Mouse (Mus musculus): Measurements from ENCODE around the gene Ltbp1. TPM values are rescaled to one million over a fixed set of nuclear protein-coding genes. Genes with fewer than 3 reads are reported as not detected.

Gene Ltbp1
- polyA plus RNA-seq, 1 experiment: 20.3 TPM

GRCm38 (mm10) chr17:75013211-75013610, 7.8 kb downstream of the Ltbp1 start:
- H3K4me1 ChIP-seq (ENCODE audit: control insufficient read depth, insufficient read depth, low read length): no peaks in the 10 kb centered on the region
- TF ChIP-seq CTCF (IDR thresholded peaks at IDR 0.05; ENCODE audit: control insufficient read depth, insufficient read depth, low read length): no peak
- no peak for TF ChIP-seq POLR2A (IDR thresholded peaks at IDR 0.05; ENCODE audit: borderline replicate concordance, control insufficient read depth, low read depth, low read length)

GRCm38 (mm10) chr17:75013868-75014267, 8.5 kb downstream of the Ltbp1 start:
- H3K27ac ChIP-seq (ENCODE audit: control insufficient read depth, insufficient read depth, low read depth, low read length, poor library complexity): no peak overlapping the region

More at GRCm38 (mm10) chr17:75013211-75013610, 7.8 kb downstream of the Ltbp1 start:
- 71% methylated on average over 4 of the region's 4 CpGs for WGBS
- Histone ChIP-seq H3K4me3 (replicated peaks; ENCODE audit: control insufficient read depth, low read depth, low read length) (no peak overlapping the region), H3K27ac (ENCODE audit: control insufficient read depth, insufficient read depth, low read depth, low read length, poor library complexity) (no peak overlapping the region)

GRCm38 (mm10) chr17:75014601-75015356, 9.4 kb downstream of the Ltbp1 start:
- WGBS: 79% methylated on average over 24 of the region's 24 CpGs
- TF ChIP-seq POLR2A (IDR thresholded peaks at IDR 0.05; ENCODE audit: borderline replicate concordance, control insufficient read depth, low read depth, low read length) (no peak), CTCF (IDR thresholded peaks at IDR 0.05; ENCODE audit: control insufficient read depth, insufficient read depth, low read length) (no peak)
- H3K4me1 ChIP-seq (ENCODE audit: control insufficient read depth, insufficient read depth, low read length): no peaks in the 10 kb centered on the region
- H3K27ac ChIP-seq (ENCODE audit: control insufficient read depth, insufficient read depth, low read depth, low read length, poor library complexity): no peak overlapping the region
- H3K4me3 ChIP-seq (replicated peaks; ENCODE audit: control insufficient read depth, low read depth, low read length): no peak overlapping the region

More at GRCm38 (mm10) chr17:75013868-75014267, 8.5 kb downstream of the Ltbp1 start:
- WGBS: 85% methylated on average over 10 of the region's 10 CpGs
- Histone ChIP-seq H3K4me1 (ENCODE audit: control insufficient read depth, insufficient read depth, low read length) (no peaks in the 10 kb centered on the region), H3K4me3 (replicated peaks; ENCODE audit: control insufficient read depth, low read depth, low read length) (no peak overlapping the region)
- TF ChIP-seq POLR2A (IDR thresholded peaks at IDR 0.05; ENCODE audit: borderline replicate concordance, control insufficient read depth, low read depth, low read length) (no peak), CTCF (IDR thresholded peaks at IDR 0.05; ENCODE audit: control insufficient read depth, insufficient read depth, low read length) (no peak)

- Histone ChIP-seq H3K4me1 (ENCODE audit: control insufficient read depth, insufficient read depth, low read length) (no peaks in the 10 kb centered on the region), H3K4me3 (replicated peaks; ENCODE audit: control insufficient read depth, low read depth, low read length) (no peak overlapping the region), H3K27ac (ENCODE audit: control insufficient read depth, insufficient read depth, low read depth, low read length, poor library complexity) (no peak overlapping the region)
- TF ChIP-seq POLR2A (IDR thresholded peaks at IDR 0.05; ENCODE audit: borderline replicate concordance, control insufficient read depth, low read depth, low read length): no peak
- no peak for TF ChIP-seq CTCF (IDR thresholded peaks at IDR 0.05; ENCODE audit: control insufficient read depth, insufficient read depth, low read length)
- 85% methylated on average over 6 of the region's 6 CpGs for WGBS
These were observed 10.2 kb downstream of the Ltbp1 start for GRCm38 (mm10) chr17:75015546-75015945.

- TF ChIP-seq CTCF (IDR thresholded peaks at IDR 0.05; ENCODE audit: control insufficient read depth, insufficient read depth, low read length) (peak; percentile 50), POLR2A (IDR thresholded peaks at IDR 0.05; ENCODE audit: borderline replicate concordance, control insufficient read depth, low read depth, low read length) (no peak)
- H3K27ac ChIP-seq (ENCODE audit: control insufficient read depth, insufficient read depth, low read depth, low read length, poor library complexity): no peak overlapping the region
- H3K4me3 ChIP-seq (replicated peaks; ENCODE audit: control insufficient read depth, low read depth, low read length): no peak overlapping the region
- 75% methylated on average over 7 of the region's 7 CpGs for WGBS
- H3K4me1 ChIP-seq (ENCODE audit: control insufficient read depth, insufficient read depth, low read length): no peaks in the 10 kb centered on the region
These were observed 12.1 kb downstream of the Ltbp1 start for GRCm38 (mm10) chr17:75017423-75017822.

GRCm38 (mm10) chr17:75018142-75018541, 12.8 kb downstream of the Ltbp1 start:
- no peak for TF ChIP-seq POLR2A (IDR thresholded peaks at IDR 0.05; ENCODE audit: borderline replicate concordance, control insufficient read depth, low read depth, low read length)
- no peak for TF ChIP-seq CTCF (IDR thresholded peaks at IDR 0.05; ENCODE audit: control insufficient read depth, insufficient read depth, low read length)
- Histone ChIP-seq H3K27ac (ENCODE audit: control insufficient read depth, insufficient read depth, low read depth, low read length, poor library complexity) (no peak overlapping the region), H3K4me1 (ENCODE audit: control insufficient read depth, insufficient read depth, low read length) (no peaks in the 10 kb centered on the region), H3K4me3 (replicated peaks; ENCODE audit: control insufficient read depth, low read depth, low read length) (no peak overlapping the region)
- 82% methylated on average over 5 of the region's 5 CpGs for WGBS

- H3K4me3 ChIP-seq (replicated peaks; ENCODE audit: control insufficient read depth, low read depth, low read length): no peak overlapping the region
- no peak for TF ChIP-seq CTCF (IDR thresholded peaks at IDR 0.05; ENCODE audit: control insufficient read depth, insufficient read depth, low read length)
- 85% methylated on average over 7 of the region's 7 CpGs for WGBS
- H3K27ac ChIP-seq (ENCODE audit: control insufficient read depth, insufficient read depth, low read depth, low read length, poor library complexity): no peak overlapping the region
- H3K4me1 ChIP-seq (ENCODE audit: control insufficient read depth, insufficient read depth, low read length): no peaks in the 10 kb centered on the region
These were observed 14.7 kb downstream of the Ltbp1 start for GRCm38 (mm10) chr17:75020026-75020425.

GRCm38 (mm10) chr17:75020619-75021018, 15.3 kb downstream of the Ltbp1 start:
- Histone ChIP-seq H3K4me3 (replicated peaks; ENCODE audit: control insufficient read depth, low read depth, low read length) (no peak overlapping the region), H3K27ac (ENCODE audit: control insufficient read depth, insufficient read depth, low read depth, low read length, poor library complexity) (no peak overlapping the region), H3K4me1 (ENCODE audit: control insufficient read depth, insufficient read depth, low read length) (no peaks in the 10 kb centered on the region)
- TF ChIP-seq CTCF (IDR thresholded peaks at IDR 0.05; ENCODE audit: control insufficient read depth, insufficient read depth, low read length) (no peak), POLR2A (IDR thresholded peaks at IDR 0.05; ENCODE audit: borderline replicate concordance, control insufficient read depth, low read depth, low read length) (no peak)
- WGBS: 79% methylated on average over 3 of the region's 3 CpGs
